Mouse (Mus musculus) erythroblast, adult 5-6 weeks (primary cell): Measurements from ENCODE around the gene Gfod2. TPM values are rescaled to one million over a fixed set of nuclear protein-coding genes. Genes with fewer than 3 reads are reported as not detected.

Source experiments
- ATAC-seq: replicated peaks from 2 replicates; pipeline ENCODE4 v1.8.0; 2016; ENCODE audit warnings: moderate number of reproducible peaks, mild to moderate bottlenecking, moderate TSS enrichment, inconsistent platforms; ENCODE audit not compliant: poor library complexity, low FRiP score, severe bottlenecking
- total RNA-seq, 2 experiments: library from RNA; stranded (forward) in 1 of 2; stranded (reverse) in 1 of 2; fragments of 150-400 nt in 1 of 2; fragments of 200-764, 138-1000 nt in 1 of 2; gene quantifications; 2 replicates each; pipeline versions ENCODE4 v1.2.3 to v1.2.4; 2015 to 2017; ENCODE audit warnings: low replicate concordance in 2 of 2

Gene Gfod2
- total RNA-seq, 2 experiments from 2014 or later, result 0.38 to 0.51 TPM

DNA sequence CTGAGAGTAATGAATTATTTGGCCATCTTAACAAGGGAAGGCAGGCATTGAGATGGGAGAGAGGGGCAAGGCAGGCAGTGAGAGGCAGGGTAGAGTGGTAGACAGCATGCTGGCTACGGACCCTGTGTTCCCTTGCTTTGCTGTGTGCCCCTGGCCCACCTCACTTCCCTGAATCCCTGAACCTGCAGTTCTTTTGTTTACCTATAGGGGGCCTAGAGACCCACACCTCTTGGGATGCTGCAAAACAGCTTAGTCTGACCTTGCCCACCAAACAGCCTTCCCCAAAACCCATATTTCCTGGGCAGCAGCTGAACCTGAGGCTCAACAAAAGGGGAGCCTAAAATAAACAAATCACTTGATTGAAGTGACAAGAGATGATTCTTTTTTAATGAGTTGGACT is 12.1 kb upstream of the Gfod2 start:
- ATAC-seq, result no peak

DNA sequence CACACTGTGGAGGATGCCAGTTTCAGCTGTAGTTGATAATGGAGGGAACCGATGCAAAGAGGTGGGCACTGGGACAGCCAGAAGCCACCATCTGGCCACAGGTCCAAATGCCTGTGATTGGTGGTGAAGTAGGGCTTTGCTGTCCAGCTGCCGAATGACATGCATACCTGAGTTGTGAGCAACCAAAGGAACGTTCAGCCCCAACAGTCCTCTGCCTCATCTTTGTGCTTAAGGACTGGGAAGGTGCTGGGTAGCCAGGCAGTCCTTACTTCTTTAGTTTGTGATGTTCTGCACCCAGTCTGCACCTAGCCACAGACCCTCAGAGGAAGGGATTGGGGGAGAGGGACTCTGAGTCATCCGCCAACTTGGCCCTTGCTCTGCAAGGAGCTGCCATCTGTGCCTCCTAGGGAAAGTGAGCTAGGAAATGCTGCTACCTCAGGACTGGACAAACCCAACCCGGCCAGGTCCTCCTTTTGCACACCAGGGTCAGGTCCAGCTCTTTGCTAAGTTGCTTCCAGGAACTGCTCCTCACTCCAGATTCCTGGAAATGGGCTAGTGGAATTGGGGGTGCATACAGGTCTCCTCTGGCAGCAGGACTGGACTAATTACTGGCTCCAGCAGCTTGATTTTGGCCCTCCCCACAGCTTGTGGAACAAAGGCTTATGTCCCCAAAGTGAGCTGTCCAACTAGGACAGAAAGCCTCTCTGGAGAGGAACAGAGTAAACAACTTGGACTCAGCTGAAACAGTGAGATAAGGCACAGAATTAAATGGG is 10.2 kb upstream of the Gfod2 start:
- 0 out of 2 replicates have a peak, but pooled peaks have one; percentile 10 for ATAC-seq

DNA sequence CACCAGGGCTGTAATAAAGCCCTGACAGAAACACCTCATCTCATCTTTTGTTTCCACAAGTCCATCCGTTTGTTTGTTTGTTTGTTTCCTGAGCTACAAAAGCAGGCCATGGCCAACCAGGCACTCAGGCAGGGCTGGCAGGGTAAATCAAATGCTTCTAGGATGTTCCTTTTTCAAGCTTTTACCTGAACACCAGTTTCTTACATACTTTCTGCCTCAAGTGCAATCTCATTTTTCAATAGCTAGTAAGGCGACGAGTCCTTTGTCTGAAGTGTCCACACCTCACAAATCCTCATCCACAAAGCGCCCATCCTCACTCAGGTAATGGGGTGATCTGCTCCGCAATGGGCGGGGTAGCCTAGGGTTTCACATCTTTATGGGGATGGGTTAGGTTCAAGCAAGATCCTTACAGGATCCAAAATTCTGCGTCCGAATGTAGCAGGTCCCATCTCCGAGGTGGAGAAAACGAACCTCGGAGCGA is 628 bp downstream of the Gfod2 start:
- no peak for ATAC-seq

DNA sequence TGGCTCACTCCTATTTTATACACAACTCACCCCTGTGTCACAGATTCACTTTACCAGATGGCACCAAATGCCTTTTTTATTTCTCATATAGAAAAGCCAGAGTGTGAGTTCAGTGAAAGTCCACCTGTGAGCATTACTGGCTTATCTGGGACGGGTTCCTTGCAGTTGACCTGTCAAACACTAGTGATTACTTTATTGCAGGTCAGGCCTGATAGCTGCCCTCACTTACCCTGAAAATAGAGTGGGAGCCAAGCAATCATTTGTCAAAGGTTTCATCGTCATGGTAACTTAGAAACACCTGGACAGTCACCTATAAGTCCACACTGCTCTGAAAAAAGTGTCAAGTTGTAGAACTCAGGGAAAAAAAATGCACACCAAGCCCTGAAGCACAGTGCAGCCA is 3.8 kb downstream of the Gfod2 start:
- ATAC-seq, result no peak

DNA sequence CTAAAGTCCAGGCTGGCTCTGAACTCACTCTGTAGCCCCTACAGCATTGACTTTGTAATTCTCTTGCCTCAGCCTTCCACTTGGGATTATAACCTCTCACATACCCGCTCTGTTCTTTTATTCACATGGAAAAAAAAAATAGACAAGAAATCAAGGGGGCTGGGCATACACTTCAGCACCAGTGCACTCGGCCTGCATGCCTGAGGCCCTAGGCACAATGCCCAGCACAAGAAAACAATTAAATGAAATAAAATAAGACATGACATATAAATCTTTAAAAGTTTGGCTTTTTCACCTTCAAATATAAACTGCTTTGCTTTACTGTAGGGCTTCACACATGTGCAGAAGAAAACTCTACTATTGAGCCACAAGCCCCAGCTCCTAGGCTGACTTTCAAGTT is 4.5 kb downstream of the Gfod2 start:
- ATAC-seq, result no peak

DNA sequence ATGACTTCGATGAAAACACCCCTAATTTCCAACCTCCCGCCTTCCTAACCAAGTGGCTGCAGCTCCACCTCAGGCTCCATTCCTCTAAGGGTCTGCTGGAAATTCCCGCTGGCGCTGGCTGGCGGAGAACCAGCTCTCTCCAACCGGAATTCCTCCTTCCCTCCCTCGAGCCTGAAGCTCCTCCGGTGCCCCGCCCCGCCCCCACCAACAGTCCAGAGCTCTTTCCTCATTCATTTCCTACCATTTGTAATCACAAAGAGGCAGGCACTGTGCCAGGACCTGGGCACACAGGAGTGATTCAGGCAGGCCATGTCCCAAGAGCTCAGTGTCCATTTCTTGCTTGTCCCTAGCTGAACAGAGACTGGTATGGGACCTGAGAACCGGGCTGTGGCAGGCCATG is 7.9 kb downstream of the Gfod2 start:
- no peak for ATAC-seq

DNA sequence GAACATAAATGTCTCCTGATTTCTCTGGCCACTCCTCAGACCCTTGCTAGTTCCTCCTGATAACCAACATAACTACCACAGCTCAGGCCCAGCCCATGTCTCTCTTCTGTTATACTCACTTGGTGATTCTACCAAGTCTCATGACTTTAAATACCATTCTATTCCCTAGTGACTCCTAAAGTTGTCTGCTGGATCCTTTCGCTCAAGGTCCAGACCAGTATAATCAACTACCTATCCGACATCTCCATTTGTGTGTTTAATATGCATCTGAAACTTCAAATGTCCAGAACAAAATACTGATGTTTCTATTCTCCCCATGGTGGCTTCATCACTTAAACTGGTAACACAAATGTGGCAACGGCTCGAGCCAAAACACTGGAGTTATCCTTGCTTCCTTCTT is 15.2 kb downstream of the Gfod2 start:
- no peak for ATAC-seq

DNA sequence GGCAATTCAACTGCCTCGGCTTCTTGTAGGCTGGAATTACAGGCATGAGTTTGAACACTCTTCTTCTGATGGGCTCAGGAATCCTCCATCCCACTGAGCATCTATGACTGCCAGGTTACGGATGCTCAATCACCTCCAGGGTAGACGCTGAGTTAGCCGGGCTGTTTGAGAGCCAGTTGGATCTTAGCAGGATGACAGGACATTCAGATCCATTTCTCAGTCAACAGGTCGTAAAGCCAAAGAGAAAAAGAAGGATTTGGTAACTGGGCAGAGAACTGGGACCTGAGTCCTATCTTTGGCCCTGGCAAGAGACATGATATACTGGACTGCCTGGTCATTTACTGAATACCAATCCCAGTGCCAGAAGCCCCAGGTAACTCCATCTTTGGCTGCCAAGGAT is 19.2 kb downstream of the Gfod2 start:
- ATAC-seq, result no peak

DNA sequence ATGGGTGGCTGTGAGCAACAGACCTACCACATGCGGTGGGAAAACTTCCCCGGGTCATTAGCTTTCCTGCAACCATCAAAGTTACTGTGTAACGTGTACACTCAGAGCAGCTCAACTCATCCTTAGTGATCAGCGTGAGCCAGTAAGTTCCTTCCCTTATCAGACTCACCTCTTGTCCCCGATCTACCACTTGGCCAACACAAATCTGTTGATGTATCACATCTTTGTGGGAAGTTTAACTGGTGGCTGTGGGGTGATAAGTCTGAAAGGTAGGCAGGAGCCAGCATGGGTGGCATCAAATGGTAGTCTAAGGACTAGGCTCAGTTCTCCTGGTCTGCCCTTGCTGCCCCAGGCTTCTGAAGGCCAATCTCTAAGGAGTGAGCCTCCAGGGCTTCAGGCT is 26.3 kb downstream of the Gfod2 start:
- ATAC-seq, result no peak

DNA sequence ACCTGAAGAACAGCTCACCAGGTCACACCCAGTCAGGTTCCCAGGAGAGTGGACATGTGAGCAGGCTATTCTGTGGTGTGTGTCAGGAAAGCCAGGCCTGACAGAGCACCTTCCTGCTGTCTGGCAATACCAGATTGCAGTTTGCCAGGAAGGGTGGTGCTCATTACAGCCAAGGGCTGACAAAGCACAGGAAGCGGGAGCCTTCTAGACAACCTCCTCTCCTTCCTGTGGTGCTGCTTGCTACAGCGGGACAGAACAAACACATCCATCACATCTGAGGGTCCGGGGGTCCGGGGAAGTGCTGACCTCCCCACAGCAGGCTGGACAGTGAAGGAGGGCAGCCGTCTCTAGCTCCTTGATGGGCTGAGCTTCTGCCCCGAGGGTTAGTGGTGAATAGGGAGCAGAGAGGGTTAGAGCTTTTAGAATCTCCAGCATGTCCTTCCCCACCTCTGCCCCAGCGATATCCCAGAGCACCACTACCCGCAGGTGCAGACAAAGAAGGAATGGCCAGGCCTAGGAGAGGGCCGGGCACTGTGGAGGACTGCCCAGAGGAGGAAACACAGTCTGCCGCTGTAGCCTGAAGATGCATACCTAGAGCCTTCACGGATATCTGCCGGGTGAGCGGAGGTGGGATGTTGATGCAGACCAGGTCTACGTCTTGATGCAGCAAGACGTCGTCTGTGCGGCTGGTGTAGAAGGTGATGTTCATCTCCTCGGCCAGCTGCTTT is 30.9 kb downstream of the Gfod2 start:
- 0 out of 2 replicates have a peak, but pooled peaks have one; percentile 20 for ATAC-seq

DNA sequence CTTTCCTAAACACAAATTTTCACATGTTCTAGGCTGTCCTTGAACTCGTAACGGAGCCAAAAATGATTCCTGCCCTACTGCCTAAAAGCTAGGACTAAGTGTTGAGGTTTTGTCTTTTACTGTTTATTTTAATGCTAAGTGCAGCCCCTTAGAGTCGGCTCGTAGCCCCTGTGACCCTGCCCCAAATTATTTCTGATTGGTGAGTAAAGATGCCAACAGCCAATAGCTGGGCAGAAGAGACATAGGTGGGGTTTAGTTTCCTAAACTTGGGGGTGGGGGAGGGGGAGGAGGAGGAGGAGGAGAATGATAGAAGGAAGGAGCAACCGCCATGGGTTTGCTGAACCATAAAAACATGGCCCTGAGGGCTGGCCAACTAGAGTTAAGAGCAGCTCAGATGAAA is 32.7 kb downstream of the Gfod2 start:
- no peak for ATAC-seq

DNA sequence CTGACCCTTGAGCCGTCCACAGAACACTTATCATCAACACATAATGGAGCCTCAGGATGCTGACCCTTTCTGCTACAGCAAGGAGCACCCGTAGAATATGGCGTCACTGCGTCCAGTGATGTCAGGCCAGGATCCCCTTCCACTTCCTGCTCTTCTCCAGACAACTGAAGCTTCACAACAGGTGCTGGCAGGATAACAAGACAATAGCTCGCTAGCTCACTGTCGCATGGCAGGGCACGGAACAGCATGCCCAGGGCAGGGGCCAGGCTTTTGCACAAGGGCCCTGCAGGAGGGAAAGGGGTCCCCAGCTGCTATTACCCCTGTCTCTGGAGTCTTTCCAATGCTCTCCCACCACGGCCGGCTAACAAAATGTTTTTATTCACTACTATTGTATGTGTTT is 35.6 kb downstream of the Gfod2 start:
- no peak for ATAC-seq

DNA sequence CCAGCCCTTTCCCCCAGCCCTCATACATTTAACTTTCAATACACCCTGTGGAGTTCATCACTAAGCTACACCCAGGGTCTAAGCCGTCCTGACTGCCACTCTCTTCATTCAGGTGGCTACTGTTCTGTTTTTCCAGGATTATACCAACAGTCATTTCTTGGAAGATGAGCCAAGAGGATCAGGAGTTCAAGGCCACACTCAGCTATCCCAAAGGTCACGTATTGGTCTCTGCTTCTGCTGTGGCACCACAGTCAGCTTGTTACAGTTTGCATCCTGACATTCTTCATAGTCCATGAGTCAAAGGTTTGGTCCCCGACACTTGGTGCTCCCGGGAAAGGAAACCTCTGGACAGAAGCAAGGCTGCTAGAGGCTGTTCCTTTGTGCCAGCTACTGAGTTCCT is 38.8 kb downstream of the Gfod2 start:
- no peak for ATAC-seq

DNA sequence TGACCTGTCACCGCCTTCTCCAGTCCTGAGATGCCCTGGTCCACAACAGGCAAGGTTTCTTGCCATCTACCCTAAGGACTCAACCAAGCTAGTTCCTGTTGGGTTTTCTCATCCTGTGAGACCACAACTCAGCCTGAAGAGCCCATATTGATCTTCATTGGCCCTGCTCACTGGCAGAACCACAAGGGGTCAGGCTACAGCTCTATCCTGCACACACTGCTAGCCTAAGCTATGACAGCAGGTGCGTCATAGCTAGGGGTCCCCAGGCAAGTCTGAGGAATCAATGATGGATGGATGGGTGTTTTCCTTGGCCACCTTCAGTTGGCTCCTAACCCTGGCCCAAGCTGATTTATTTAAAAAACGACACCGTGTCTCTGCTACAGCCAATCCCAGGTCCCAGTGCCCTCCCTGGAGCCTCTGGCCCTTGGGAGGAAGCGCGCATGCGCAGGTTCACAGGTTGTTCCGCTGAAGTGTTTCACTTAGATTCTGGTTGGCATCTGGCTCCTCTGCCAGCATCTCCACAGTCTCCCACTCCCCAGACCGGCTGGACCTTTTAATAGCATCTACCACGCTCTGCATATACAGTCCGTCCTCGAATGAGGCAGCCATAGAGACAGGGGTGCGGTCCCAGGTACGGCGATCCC is 42.0 kb downstream of the Gfod2 start:
- no peak for ATAC-seq

DNA sequence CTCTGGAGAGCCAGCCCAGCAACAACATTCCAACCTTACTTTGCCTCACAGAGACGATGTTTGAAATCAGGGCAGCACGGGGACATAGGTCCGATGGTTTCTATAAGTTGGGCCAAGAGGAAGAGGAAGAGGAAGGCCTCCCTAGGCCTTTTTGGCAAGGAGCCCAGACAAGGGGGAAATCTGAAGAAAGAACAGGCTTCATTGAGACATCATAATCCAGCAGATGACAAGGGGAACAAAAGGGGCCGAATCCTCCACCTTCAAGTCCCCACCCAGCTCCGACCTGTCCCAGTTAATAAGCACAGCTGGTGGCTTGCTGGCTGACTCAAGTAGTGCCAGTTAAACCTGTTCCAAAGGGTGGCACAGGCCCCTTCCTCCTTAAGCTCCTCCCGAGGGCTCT is 43.4 kb downstream of the Gfod2 start:
- ATAC-seq, result no peak

DNA sequence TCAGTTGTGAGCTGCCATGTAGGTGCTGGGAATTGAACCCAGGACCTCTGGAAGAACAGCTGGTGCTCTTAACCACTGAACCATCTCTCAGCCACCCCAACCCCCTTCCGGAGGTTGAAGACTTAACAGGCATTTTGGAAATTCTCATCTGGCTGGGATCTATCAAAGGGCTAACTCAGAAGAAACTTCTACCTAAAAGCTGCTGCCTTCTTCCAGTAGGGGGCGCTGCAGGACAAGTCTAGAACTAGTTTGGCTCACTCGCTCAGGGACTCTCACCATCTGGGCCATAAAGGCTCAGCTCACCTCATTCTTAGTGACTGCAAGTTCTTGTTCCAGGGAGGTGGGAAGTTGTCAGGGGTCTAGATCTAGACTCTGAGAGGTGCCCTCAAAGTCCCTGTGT is 44.3 kb downstream of the Gfod2 start:
- peak; percentile 85 for ATAC-seq

DNA sequence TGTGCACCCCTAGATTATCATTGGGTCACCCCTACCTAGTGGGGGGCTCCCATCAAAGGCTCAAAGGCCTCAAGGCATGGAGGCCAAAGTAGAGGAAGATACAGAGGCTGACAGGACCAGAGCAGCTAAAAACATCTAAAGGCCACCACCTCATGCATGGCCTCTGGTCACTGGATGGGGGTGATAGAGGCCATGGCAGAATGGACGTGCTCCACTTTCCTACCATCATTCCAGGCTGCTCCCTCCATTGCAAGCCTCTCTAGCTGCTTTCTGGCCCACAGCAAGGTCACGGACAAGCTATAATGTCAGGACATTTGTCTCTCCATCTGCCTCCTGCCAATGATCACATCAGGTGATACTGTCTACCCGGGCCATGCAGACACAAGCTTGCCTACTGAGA is 46.2 kb downstream of the Gfod2 start:
- ATAC-seq, result no peak

DNA sequence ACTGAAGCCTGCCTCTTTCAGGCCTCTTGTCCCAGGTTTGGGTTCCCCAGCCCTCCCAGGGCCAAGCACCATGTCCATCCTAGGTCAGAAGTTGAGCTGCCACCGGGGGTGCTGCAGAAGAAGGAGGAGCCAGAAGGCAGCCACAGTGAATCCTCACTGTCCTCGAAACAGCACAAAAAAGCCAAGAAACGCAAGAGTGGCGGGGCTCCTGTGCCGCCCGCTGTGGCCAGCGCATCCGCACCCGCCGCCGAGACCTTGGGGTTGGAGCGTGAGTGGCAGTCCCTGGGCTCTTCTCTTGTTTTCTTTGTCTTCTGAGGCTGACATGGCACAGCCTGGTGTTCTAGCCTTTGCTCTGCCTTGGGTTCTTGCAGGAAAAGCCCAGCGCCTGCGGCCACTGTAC is 49.1 kb downstream of the Gfod2 start:
- ATAC-seq, result no peak

DNA sequence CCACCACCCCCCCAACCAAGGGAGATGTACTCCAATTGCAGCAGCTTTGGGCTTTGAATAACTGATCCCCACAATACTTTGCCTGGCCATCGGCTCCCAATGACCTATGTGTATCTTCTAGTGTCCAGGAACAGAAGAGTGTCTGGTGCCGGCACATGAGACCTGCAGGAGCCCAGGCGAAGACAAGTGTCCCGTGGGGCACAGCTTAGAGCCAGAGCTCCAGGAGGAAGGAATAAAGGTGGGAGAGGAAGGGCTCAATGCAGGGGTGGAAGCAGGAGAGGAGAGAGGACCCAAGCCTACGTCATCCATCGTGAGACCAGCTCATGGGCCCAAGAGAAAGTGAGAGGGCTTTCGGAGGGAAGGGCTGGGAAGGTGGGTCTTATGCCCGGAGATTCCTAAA is 49.8 kb downstream of the Gfod2 start:
- no peak for ATAC-seq

DNA sequence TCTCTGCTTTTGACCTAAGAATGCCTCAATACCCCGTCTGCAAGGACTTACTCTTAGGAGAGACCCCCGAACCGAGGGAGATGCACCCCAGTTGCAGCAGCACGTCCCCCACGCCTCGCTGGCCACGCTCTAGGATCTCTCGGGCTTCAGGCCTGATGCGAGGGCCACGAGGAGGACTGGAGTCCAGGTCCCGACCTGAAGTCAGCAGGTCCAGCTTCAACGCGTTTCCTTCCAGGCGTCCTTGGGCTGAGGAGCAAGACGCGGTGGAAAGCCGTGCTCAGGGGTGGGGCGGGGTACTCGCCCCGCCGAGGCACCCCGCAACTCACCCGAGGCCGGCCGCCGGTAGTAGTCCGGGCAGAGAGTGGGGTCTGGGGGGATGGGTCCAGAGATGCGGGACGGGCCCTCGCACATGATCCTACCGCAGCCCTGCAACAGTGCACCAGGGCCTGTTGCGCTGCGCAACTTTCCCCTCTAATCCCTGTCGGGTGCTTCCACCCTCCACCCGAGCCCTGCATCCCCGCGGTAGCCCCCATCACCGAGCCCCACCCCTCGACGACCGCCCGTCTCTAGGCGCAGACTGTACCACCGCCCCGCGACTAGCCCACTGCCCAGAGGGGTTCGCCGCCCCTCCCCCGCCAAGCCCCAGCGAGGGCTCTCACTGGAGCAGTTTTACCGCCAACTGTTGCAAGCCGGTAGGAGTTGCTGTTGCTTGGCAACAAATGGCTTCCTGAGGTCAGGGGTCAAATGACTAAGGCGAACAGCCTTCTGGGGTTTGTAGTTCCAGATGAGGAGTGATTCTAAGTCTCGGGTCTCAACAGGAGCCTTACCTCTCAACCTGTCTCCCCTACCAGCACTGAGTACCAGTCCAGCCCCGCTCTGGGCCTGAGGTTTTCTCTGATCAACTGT is 50.7 kb downstream of the Gfod2 start, which contains the start of the genes 4933405L10Rik and Enkd1:
TSS of gene 4933405L10Rik (plus strand) at position 158 of the 906 bp plus-strand sequence.
TSS of gene Enkd1 (minus strand) at position 713 of the 906 bp plus-strand sequence.
- peak; percentile 75 for ATAC-seq
